ENCODE assay signal across 7 mouse cellular contexts in genomic region chr6:48675931-48676859, GRCm38 (mm10). TPM values are rescaled to one million over a fixed set of nuclear protein-coding genes. Genes with fewer than 3 reads are reported as not detected.
DNase-seq lines count a peak whose midpoint lies in the region; ATAC-seq and TF ChIP-seq lines count a peak whose summit lies in the region.

Gimap9 (plus strand) TSS chr6:48676129.

- H3K4me1 ChIP-seq in G1E (ENCODE audit: insufficient read depth, low read depth, low read length), result peaks cover 11% of the 10 kb centered on the region
- H3K4me1 ChIP-seq in heart, embryonic 15.5 days (replicated peaks), result 0 out of 2 replicates have a peak, but pooled peaks cover 4% of the 10 kb centered on the region
- no peaks in the 10 kb centered on the region for H3K4me1 ChIP-seq in stomach, embryonic 15.5 days

- 24% methylated on average over 13 of the region's 13 CpGs for WGBS in heart, embryonic 15.5 days
- WGBS in stomach, embryonic 15.5 days, result 24% methylated on average over 13 of the region's 13 CpGs

- H3K9me3 ChIP-seq in G1E (replicated peaks), result no peaks in the 10 kb centered on the region
- H3K9me3 ChIP-seq in heart, embryonic 15.5 days (replicated peaks), result no peaks in the 10 kb centered on the region
- H3K9me3 ChIP-seq in stomach, embryonic 15.5 days, result no peaks in the 10 kb centered on the region

- peak; percentile 40 for DNase-seq in G1E (ENCODE audit: low spot score)
- DNase-seq in kidney, postnatal 4 days, result peak; percentile 50 to 70
- peak; percentile 7 for DNase-seq in mesoderm, embryonic 11.5 days (ENCODE audit: low read depth, low spot score)
- DNase-seq in right cerebral cortex, adult 2 months (ENCODE audit: low spot score in 2 of 2), result no peak

- ATAC-seq in G1E (ENCODE audit: extremely low read depth, insufficient number of reproducible peaks, low FRiP score, poor library complexity, severe bottlenecking), result peak; percentile 57
- peak; percentile 74 for ATAC-seq in common myeloid progenitor, adult 5-6 weeks (replicated peaks; ENCODE audit: low read depth, poor library complexity, severe bottlenecking)
- ATAC-seq in heart, embryonic 15.5 days (replicated peaks; ENCODE audit: insufficient number of reproducible peaks, insufficient read depth, low FRiP score, low read depth), result 0 out of 2 replicates have a peak, but pooled peaks have one; percentile 25
- ATAC-seq in stomach, embryonic 15.5 days (ENCODE audit: insufficient read depth, low FRiP score, low read depth), result no peak

- H3K27ac ChIP-seq in heart, embryonic 15.5 days, result peak within 1 kb of the TSS; percentile 36
- no peak within 1 kb of the TSS for H3K27ac ChIP-seq in stomach, embryonic 15.5 days

- H3K27me3 ChIP-seq in G1E (ENCODE audit: insufficient read depth, low read length), result peaks cover 4% of the 10 kb centered on the region; the same call in 1 of the 2 replicates
- no peaks in the 10 kb centered on the region for H3K27me3 ChIP-seq in heart, embryonic 15.5 days
- no peaks in the 10 kb centered on the region for H3K27me3 ChIP-seq in stomach, embryonic 15.5 days (replicated peaks)

- peaks cover 20% of the 10 kb centered on the region for H3K36me3 ChIP-seq in G1E (replicated peaks)
- H3K36me3 ChIP-seq in heart, embryonic 15.5 days, result no peaks in the 10 kb centered on the region
- no peaks in the 10 kb centered on the region for H3K36me3 ChIP-seq in stomach, embryonic 15.5 days

- H3K4me2 ChIP-seq in heart, embryonic 15.5 days, result peak within 1 kb of the TSS; percentile 53
- H3K4me2 ChIP-seq in stomach, embryonic 15.5 days, result peak within 1 kb of the TSS; percentile 50

- no peak for TF ChIP-seq CTCF in G1E (IDR thresholded peaks at IDR 0.05; ENCODE audit: low read depth, low read length)

- H3K9ac ChIP-seq in heart, embryonic 15.5 days, result peak within 1 kb of the TSS; percentile 2; the same call in 1 of the 2 replicates
- H3K9ac ChIP-seq in stomach, embryonic 15.5 days, result no peak within 1 kb of the TSS

- peak within 1 kb of the TSS; percentile 69 for H3K4me3 ChIP-seq in G1E (ENCODE audit: low read depth, low read length)
- H3K4me3 ChIP-seq in heart, embryonic 15.5 days, result peak within 1 kb of the TSS; percentile 44
- H3K4me3 ChIP-seq in stomach, embryonic 15.5 days (replicated peaks), result peak within 1 kb of the TSS; percentile 29

RNA-seq across cellular contexts. Expression of gene Gimap9, which starts in this region (rescaled TPM):
- total RNA-seq in G1E (2014; fragmentation: Nextera tagmentation), result 9.0 and 9.9 TPM in 2 replicates
- total RNA-seq in G1E (2017), result 23.6 and 25.8 TPM in 2 replicates
- polyA plus RNA-seq in G1E (2012), result 0.30 and 0.53 TPM in 2 replicates
- 50.8 and 59.3 TPM in 2 replicates for total RNA-seq in common myeloid progenitor, adult 5-6 weeks (2017)
- 7.9 and 10.3 TPM in 2 replicates for polyA plus RNA-seq in heart, embryonic 15.5 days (2015; fragmentation: Nextera tagmentation; extraction: Ambion mirVana)
- polyA plus RNA-seq in stomach, embryonic 15.5 days (2015; fragmentation: Nextera tagmentation; extraction: Ambion mirVana), result 10.7 and 12.6 TPM in 2 replicates

Comparison
In these comparisons a context has a peak if more than half of its experiments do, and no peak if none do; other contexts are left out.
1. DNase-seq: peak in G1E (single experiment), kidney, postnatal 4 days (2 of 2) and mesoderm, embryonic 11.5 days (single experiment); none in right cerebral cortex, adult 2 months (0 of 2).
2. Peak in every context shown above with its lines, with median percentiles within 50 percentile points of each other: H3K4me3 ChIP-seq.